Mouse (Mus musculus) stomach, postnatal 0 days (tissue): ENCODE data around the gene Foxn3. TPM values are rescaled to one million over a fixed set of nuclear protein-coding genes. Genes with fewer than 3 reads are reported as not detected.

Experiments used
- ATAC-seq: fragments of 200-750 bp; cut with Nextera tagmentation; 2 replicates; pipeline ENCODE4 v1.8.0; 2017; ENCODE audit not compliant: low FRiP score, low TSS enrichment
- DNase-seq: peaks from one replicate; pipeline ENCODE4 v3.0.0-alpha.2; 2016; ENCODE audit warnings: low spot score
- H3K27ac ChIP-seq: fragments of 300-500 bp; sonication (generic); replicated peaks from 2 replicates; pipeline ENCODE4 v1.5.1; 2014; ENCODE audit warnings: mild to moderate bottlenecking, control low read depth
- H3K27me3 ChIP-seq: fragments of 300-500 bp; sonication (generic); 2 replicates; pipeline ENCODE4 v1.6.1; 2014; ENCODE audit warnings: low read length; ENCODE audit not compliant: control insufficient read depth, insufficient read depth
- H3K36me3 ChIP-seq: fragments of 300-500 bp; sonication (generic); 2 replicates; pipeline ENCODE4 v1.6.1; 2014; ENCODE audit warnings: low read length, mixed read lengths; ENCODE audit not compliant: control insufficient read depth, insufficient read depth
- H3K4me1 ChIP-seq: fragments of 300-500 bp; sonication (generic); replicated peaks from 2 replicates; pipeline ENCODE4 v1.6.1; 2014; ENCODE audit warnings: antibody characterized with exemption; ENCODE audit not compliant: control insufficient read depth, insufficient read depth
- H3K4me2 ChIP-seq: fragments of 300-500 bp; sonication (generic); replicated peaks from 2 replicates; pipeline ENCODE4 v1.6.1; 2014; ENCODE audit warnings: low read depth, mild to moderate bottlenecking, control low read depth, moderate library complexity
- H3K4me3 ChIP-seq: fragments of 300-500 bp; sonication (generic); 2 replicates; pipeline ENCODE4 v1.5.1; 2014; ENCODE audit warnings: low read depth, low read length, control low read depth
- H3K9ac ChIP-seq: fragments of 300-500 bp; sonication (generic); 2 replicates; pipeline ENCODE4 v1.6.1; 2014; ENCODE audit warnings: mild to moderate bottlenecking, low read length, control low read depth, mixed read lengths
- H3K9me3 ChIP-seq: fragments of 300-500 bp; sonication (generic); 2 replicates; pipeline ENCODE4 v1.6.1; 2016; ENCODE audit warnings: low read length; ENCODE audit not compliant: control insufficient read depth
- CTCF ChIP-seq: IDR thresholded peaks from 2 replicates; pipeline ENCODE4 v1.5.1; 2016; ENCODE audit warnings: antibody characterized with exemption, low read depth, mild to moderate bottlenecking, moderate library complexity
- EP300 ChIP-seq: optimal IDR thresholded peaks from 2 replicates; pipeline ENCODE3; 2016; ENCODE audit warnings: antibody characterized with exemption
- WGBS: fragments of 180-500 bp; shearing (Covaris S2); extraction: QIAGEN DNeasy Blood & Tissue Kit; methylation state at CpG from one replicate; pipeline ENCODE4 v1.1.7; 2014; 5-methylcytosine and 5-hydroxymethylcytosine counted together
- polyA plus RNA-seq: library from polyadenylated mRNA; unstranded; fragments of >200 nt; fragmentation: Nextera tagmentation; extraction: Ambion mirVana; gene quantifications from 2 replicates; pipeline ENCODE4 v1.2.1, GENCODE M21; 2015

The Foxn3 gene
- polyA plus RNA-seq, 1 experiment from 2014 or later = 40.1 TPM

DNA sequence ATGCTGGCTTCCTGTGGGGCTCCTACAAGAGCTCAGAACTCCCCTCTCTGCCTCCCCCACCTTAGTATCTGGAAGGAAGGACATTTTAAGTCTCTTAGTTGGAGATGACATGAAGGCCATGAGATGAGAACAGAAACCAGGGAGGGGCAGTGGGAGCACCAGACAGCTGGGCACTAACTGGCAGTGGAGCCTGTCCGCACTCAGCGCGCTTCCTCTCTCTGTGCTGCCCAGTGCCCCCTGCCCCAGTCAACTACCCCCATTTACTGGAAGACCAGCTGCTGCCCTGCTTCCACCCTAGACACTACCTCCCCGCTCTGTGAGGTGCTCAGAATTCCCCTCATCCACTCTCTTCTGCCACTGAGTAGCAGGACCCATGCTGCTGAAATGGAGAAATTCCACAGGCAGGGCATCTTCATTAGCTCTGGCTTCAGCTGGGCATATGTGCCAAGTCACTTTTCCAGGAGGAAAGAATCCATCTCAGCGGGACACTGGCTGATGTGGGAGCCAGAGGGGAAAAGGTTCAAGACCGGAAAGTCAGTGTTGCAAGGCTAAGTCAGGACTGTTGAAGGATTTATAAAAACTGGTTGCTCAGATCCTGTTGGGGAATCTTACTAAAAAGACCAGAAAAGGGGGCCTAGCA is 335.9 kb downstream of the Foxn3 start:
- no peak overlapping the region for H3K4me2 ChIP-seq
- H3K9me3 ChIP-seq = no peaks in the 10 kb centered on the region
- DNase-seq (no peak), ATAC-seq (no peak)
- H3K27ac ChIP-seq = no peak overlapping the region
- 0 out of 2 replicates have a peak, but pooled peaks cover 2% of the 10 kb centered on the region for H3K4me1 ChIP-seq
- no peak overlapping the region for H3K9ac ChIP-seq
- TF ChIP-seq CTCF (no peak), EP300 (no peak)
- 88% methylated on average over 6 of the region's 6 CpGs for WGBS
- H3K27me3 ChIP-seq = no peaks in the 10 kb centered on the region
- no peaks in the 10 kb centered on the region for H3K36me3 ChIP-seq
- no peak overlapping the region for H3K4me3 ChIP-seq

DNA sequence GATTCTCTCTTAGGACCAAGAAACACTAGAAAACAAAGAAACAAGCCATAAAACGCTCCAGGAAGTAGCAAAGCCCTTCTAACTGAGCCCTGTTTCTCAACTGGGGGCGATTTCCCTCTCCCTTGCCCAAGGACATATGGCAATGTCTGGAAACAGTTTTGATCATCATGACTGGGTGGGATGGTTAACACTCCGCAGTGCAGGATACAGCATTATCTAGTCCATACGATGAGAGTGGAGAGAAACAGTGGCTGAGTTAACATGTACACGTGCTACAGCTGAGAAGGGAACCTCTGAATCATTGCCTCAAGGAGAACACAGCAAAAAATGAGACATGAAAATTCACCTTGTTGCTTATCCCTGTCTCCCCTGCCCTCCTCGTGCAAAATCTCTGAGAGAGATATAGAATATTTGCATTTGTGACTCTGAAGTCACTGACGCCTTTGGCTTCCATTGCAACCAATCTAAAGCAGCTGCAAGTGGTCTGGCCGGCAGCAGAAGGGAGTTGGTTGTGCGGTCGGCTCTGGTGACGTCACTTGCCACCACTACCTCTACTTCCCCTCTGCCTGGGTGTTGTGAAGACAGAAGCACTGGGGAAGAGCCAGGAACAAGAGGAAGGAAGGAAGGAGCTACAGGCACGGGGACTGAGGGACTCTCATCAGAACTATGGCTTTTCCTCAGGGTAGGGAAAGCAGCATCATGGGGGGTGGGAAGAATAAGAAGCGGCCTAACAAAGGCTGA is 338.3 kb downstream of the Foxn3 start:
- no peaks in the 10 kb centered on the region for H3K9me3 ChIP-seq
- no peak for ATAC-seq
- no peak overlapping the region for H3K27ac ChIP-seq
- H3K4me1 ChIP-seq = no peaks in the 10 kb centered on the region
- TF ChIP-seq CTCF (no peak), EP300 (no peak)
- no peaks in the 10 kb centered on the region for H3K36me3 ChIP-seq
- H3K27me3 ChIP-seq = no peaks in the 10 kb centered on the region
- WGBS = 73% methylated on average over 13 of the region's 13 CpGs
- no peak overlapping the region for H3K9ac ChIP-seq
- DNase-seq = no peak
- H3K4me2 ChIP-seq = no peak overlapping the region
- H3K4me3 ChIP-seq = no peak overlapping the region

DNA sequence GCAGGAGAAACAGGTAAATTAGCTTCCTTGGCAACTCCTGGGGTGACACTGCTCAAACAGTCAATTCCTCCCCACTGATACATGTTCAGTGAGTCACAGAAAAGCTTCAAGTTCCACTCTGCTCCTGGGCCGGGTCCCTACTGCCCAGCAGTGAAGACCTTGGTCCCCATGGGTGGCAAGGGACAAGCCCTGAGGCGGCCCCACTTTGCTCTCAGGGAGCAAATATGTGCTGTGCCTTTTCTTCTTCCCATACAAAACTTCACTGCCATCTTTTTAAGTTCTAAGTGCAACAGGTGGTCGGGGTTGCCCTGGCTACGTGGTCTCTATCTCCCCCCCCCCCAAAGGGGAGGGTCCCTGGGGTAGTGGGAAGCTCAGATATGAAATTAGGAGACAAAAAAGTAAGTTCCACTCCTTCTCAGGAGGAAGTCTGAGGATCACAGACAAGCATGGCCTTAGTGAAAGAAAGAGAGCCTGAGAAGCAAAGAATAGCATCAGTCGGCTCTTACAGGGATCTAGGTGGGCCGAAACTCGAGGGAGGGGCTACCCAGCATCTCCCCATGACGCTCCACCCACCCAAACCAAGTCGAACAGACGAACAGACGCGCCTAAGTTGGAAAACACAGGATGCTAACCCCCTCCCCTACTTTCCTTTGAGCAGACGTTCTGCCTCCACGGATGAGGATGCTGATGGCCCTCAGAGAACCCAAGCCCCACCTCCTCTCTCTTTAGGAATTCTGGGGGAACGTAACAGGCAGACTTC is 342.1 kb downstream of the Foxn3 start:
- ATAC-seq (no peak), DNase-seq (no peak)
- Histone ChIP-seq H3K9ac (no peak overlapping the region), H3K4me1 (0 out of 2 replicates have a peak, but pooled peaks cover 1% of the 10 kb centered on the region), H3K4me3 (no peak overlapping the region), H3K4me2 (no peak overlapping the region), H3K27me3 (no peaks in the 10 kb centered on the region), H3K27ac (no peak overlapping the region), H3K36me3 (no peaks in the 10 kb centered on the region), H3K9me3 (no peaks in the 10 kb centered on the region)
- WGBS = 75% methylated on average over 15 of the region's 15 CpGs
- TF ChIP-seq CTCF (no peak), EP300 (no peak)

DNA sequence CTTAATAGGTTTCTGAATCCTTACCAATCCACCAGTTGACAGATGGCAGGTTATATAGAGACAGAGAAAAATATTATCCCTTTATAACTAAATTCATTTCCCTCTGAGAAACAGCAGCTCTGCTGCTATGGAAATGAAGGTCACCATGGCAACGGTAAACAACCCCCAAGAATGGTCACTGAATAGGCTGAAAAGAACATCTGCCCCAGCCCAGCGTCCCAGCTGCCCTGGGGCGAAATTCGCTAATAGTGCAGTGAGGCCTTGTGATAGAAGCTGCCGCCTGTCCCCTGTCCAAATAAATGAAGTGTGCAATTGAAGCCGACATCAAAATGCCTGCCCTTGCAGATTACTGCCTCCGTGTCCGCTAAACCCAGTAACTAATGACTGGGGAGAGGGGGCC is 343.0 kb downstream of the Foxn3 start:
- Histone ChIP-seq H3K27ac (no peak overlapping the region), H3K36me3 (no peaks in the 10 kb centered on the region), H3K4me3 (no peak overlapping the region), H3K27me3 (no peaks in the 10 kb centered on the region), H3K9ac (no peak overlapping the region), H3K9me3 (no peaks in the 10 kb centered on the region), H3K4me2 (no peak overlapping the region), H3K4me1 (peaks cover 6% of the 10 kb centered on the region; the same call in 1 of the 2 replicates)
- TF ChIP-seq CTCF (no peak), EP300 (no peak)
- WGBS = 50% methylated on average over 8 of the region's 8 CpGs
- DNase-seq (no peak), ATAC-seq (no peak)

DNA sequence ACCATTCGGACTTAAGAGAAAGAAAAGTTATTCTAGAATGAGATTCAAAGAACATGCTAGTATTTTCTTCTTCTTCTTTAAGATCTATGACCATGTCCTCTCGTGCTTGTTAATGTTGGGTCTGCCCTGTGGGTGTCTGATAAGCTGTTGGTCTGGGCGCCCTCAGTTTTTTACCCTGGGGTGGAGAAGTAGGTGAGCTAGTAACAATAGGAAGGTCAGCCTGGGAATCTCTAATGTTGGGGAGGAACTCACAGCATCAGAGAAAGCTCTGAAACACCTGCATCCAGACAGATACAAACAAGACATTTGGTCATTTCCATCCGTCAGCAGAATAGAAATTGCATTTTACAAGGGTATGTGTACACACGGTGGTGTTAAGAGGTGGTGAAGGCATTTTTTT is 343.6 kb downstream of the Foxn3 start:
- peaks cover 6% of the 10 kb centered on the region; the same call in 1 of the 2 replicates for H3K4me1 ChIP-seq
- no peak overlapping the region for H3K4me2 ChIP-seq
- no peak overlapping the region for H3K9ac ChIP-seq
- no peak for DNase-seq
- ATAC-seq = no peak
- H3K4me3 ChIP-seq = no peak overlapping the region
- no peaks in the 10 kb centered on the region for H3K36me3 ChIP-seq
- H3K9me3 ChIP-seq = no peaks in the 10 kb centered on the region
- no peak overlapping the region for H3K27ac ChIP-seq
- WGBS = 70% methylated on average over 5 of the region's 5 CpGs
- H3K27me3 ChIP-seq = no peaks in the 10 kb centered on the region
- TF ChIP-seq EP300 (no peak), CTCF (no peak)
